Mouse (Mus musculus): Measurements from ENCODE around the gene Kcnf1.
"Not testable (repeated sequence)": the region's sequence is repeated elsewhere in the genome, so short reads cannot be mapped to it uniquely, and the experiment has no call there.

The Kcnf1 gene

GRCm38 (mm10) chr12:17157558-17157957, 19.1 kb downstream of the Kcnf1 start:
- no peak for DNase-seq (ENCODE audit: low spot score)

- DNase-seq (ENCODE audit: low spot score), result no peak
Observed at GRCm38 (mm10) chr12:17155781-17156180, 20.9 kb downstream of the Kcnf1 start.

GRCm38 (mm10) chr12:17152840-17153239, 23.8 kb downstream of the Kcnf1 start:
- no peak for DNase-seq (ENCODE audit: low spot score)

- DNase-seq (ENCODE audit: low spot score), result no peak
Observed at GRCm38 (mm10) chr12:17148920-17149319, 27.8 kb downstream of the Kcnf1 start.

GRCm38 (mm10) chr12:17141791-17142190, 34.9 kb downstream of the Kcnf1 start:
- DNase-seq (ENCODE audit: low spot score), result no peak

- no peak for DNase-seq (ENCODE audit: low spot score)
Observed at GRCm38 (mm10) chr12:17140436-17140835, 36.3 kb downstream of the Kcnf1 start.

GRCm38 (mm10) chr12:17134546-17135096, 42.1 kb downstream of the Kcnf1 start:
- no peak for DNase-seq (ENCODE audit: low spot score)

- no peak for DNase-seq (ENCODE audit: low spot score)
Observed at GRCm38 (mm10) chr12:17132243-17132642, 44.4 kb downstream of the Kcnf1 start.

GRCm38 (mm10) chr12:17131563-17131962, 45.1 kb downstream of the Kcnf1 start:
- DNase-seq (ENCODE audit: low spot score), result no peak

- DNase-seq (ENCODE audit: low spot score), result not testable (repeated sequence)
Observed at GRCm38 (mm10) chr12:17122881-17123280, 53.8 kb downstream of the Kcnf1 start.
